Mouse (Mus musculus): ENCODE measurements around the gene Msl3l2. TPM values are rescaled to one million over a fixed set of nuclear protein-coding genes. Genes with fewer than 3 reads are reported as not detected.
A peak's percentile ranks its signal among the peaks of the same experiment; 100 is the strongest.

Gene Msl3l2
- polyA plus RNA-seq, 1 experiment: 1.5 TPM

GRCm38 (mm10) chr10:56099126-56099525 lies 7.6 kb upstream of the Msl3l2 start:
- no peak overlapping the region for H3K27ac ChIP-seq (ENCODE audit: insufficient read depth, low read depth, low read length)
- DNase-seq: no peak
- WGBS: 90% methylated on average over 3 of the region's 3 CpGs
- TF ChIP-seq POLR2A (IDR thresholded peaks at IDR 0.05; ENCODE audit: low read depth, low read length) (no peak), CTCF (conservative IDR thresholded peaks at IDR 0.05; ENCODE audit: insufficient read depth, insufficient read length, low read depth, low read length) (no peak)
- no peak overlapping the region for H3K4me3 ChIP-seq (ENCODE audit: insufficient read depth, low read depth, low read length)
- no peaks in the 10 kb centered on the region for H3K27me3 ChIP-seq (replicated peaks; ENCODE audit: control insufficient read depth, insufficient read depth, low read length)
- H3K4me1 ChIP-seq (ENCODE audit: control insufficient read depth, insufficient read depth, low read length): no peaks in the 10 kb centered on the region
- H3K36me3 ChIP-seq (ENCODE audit: control insufficient read depth, insufficient read depth, low read length): no peaks in the 10 kb centered on the region

GRCm38 (mm10) chr10:56099641-56100310 lies 6.9 kb upstream of the Msl3l2 start:
- H3K4me1 ChIP-seq (ENCODE audit: control insufficient read depth, insufficient read depth, low read length): no peaks in the 10 kb centered on the region
- no peak overlapping the region for H3K4me3 ChIP-seq (ENCODE audit: insufficient read depth, low read depth, low read length)
- TF ChIP-seq POLR2A (IDR thresholded peaks at IDR 0.05; ENCODE audit: low read depth, low read length) (no peak), CTCF (conservative IDR thresholded peaks at IDR 0.05; ENCODE audit: insufficient read depth, insufficient read length, low read depth, low read length) (no peak)
- no peaks in the 10 kb centered on the region for H3K27me3 ChIP-seq (replicated peaks; ENCODE audit: control insufficient read depth, insufficient read depth, low read length)
- 88% methylated on average over 3 of the region's 3 CpGs for WGBS
- no peaks in the 10 kb centered on the region for H3K36me3 ChIP-seq (ENCODE audit: control insufficient read depth, insufficient read depth, low read length)
- H3K27ac ChIP-seq (ENCODE audit: insufficient read depth, low read depth, low read length): no peak overlapping the region
- no peak for DNase-seq

DNA sequence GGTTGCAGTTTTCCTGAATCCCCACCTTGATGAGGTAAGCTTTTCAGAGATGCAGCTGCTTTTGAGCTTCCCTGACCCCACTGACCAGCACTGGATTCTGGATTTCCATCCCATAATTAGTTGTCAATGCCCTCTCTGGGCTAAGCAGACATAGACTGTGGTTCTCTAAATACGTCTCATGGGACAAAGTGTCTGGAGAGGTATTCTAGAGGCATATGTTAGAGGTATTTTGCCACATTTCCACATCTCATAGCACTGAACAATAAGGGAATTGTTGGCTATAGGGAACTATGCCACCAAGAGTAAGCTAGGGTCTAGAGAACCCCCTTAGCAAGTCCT lies 248 bp downstream of the Msl3l2 start:
- DNase-seq: no peak
- no peak overlapping the region for H3K27ac ChIP-seq (ENCODE audit: insufficient read depth, low read depth, low read length)
- no peaks in the 10 kb centered on the region for H3K27me3 ChIP-seq (replicated peaks; ENCODE audit: control insufficient read depth, insufficient read depth, low read length)
- H3K4me3 ChIP-seq (ENCODE audit: insufficient read depth, low read depth, low read length): peak overlapping the region; percentile 58
- H3K36me3 ChIP-seq (ENCODE audit: control insufficient read depth, insufficient read depth, low read length): no peaks in the 10 kb centered on the region
- no peaks in the 10 kb centered on the region for H3K4me1 ChIP-seq (ENCODE audit: control insufficient read depth, insufficient read depth, low read length)
- 49% methylated on average over 1 of the region's 1 CpGs for WGBS
- TF ChIP-seq POLR2A (IDR thresholded peaks at IDR 0.05; ENCODE audit: low read depth, low read length): no peak
- TF ChIP-seq CTCF (conservative IDR thresholded peaks at IDR 0.05; ENCODE audit: insufficient read depth, insufficient read length, low read depth, low read length): no peak

GRCm38 (mm10) chr10:56114951-56115635 lies 8.4 kb downstream of the Msl3l2 start:
- TF ChIP-seq POLR2A (IDR thresholded peaks at IDR 0.05; ENCODE audit: low read depth, low read length): no peak
- TF ChIP-seq CTCF (conservative IDR thresholded peaks at IDR 0.05; ENCODE audit: insufficient read depth, insufficient read length, low read depth, low read length): no peak
- peak; percentile 50 for DNase-seq
- Histone ChIP-seq H3K27ac (ENCODE audit: insufficient read depth, low read depth, low read length) (no peak overlapping the region), H3K4me3 (ENCODE audit: insufficient read depth, low read depth, low read length) (peak overlapping the region; percentile 46), H3K4me1 (ENCODE audit: control insufficient read depth, insufficient read depth, low read length) (no peaks in the 10 kb centered on the region), H3K36me3 (ENCODE audit: control insufficient read depth, insufficient read depth, low read length) (no peaks in the 10 kb centered on the region), H3K27me3 (replicated peaks; ENCODE audit: control insufficient read depth, insufficient read depth, low read length) (no peaks in the 10 kb centered on the region)
- WGBS: 7% methylated on average over 50 of the region's 50 CpGs

DNA sequence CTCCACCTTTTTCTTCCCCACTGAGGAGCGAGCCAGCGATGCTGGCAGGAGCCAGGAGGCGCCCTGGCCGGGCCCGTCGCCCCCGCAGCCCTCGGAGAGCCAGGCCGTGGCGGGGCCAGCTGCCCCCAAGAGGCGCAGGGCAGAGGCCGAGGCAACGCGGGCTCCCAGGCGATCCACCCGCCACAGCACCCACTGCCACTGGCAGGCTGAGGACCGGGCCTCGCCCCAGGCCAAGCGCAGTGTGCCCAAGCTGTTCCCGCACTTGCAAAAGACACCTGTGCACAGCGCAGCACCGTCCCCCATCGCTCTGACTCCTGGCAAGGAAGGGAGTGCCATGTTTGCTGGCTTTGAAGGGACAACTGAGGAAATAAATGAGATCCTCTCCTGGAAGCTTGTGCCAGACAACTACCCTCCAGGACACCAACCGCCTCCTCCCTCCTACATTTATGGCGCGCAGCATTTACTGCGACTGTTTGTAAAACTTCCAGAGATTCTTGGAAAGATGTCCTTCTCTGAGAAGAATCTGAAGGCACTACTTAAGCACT lies 9.0 kb downstream of the Msl3l2 start:
- H3K36me3 ChIP-seq (ENCODE audit: control insufficient read depth, insufficient read depth, low read length): no peaks in the 10 kb centered on the region
- WGBS: 44% methylated on average over 26 of the region's 27 CpGs
- DNase-seq: no peak
- no peaks in the 10 kb centered on the region for H3K27me3 ChIP-seq (replicated peaks; ENCODE audit: control insufficient read depth, insufficient read depth, low read length)
- no peak for TF ChIP-seq POLR2A (IDR thresholded peaks at IDR 0.05; ENCODE audit: low read depth, low read length)
- no peak for TF ChIP-seq CTCF (conservative IDR thresholded peaks at IDR 0.05; ENCODE audit: insufficient read depth, insufficient read length, low read depth, low read length)
- H3K4me3 ChIP-seq (ENCODE audit: insufficient read depth, low read depth, low read length): peak overlapping the region; percentile 46; the same call in 1 of the 2 replicates
- H3K27ac ChIP-seq (ENCODE audit: insufficient read depth, low read depth, low read length): no peak overlapping the region
- no peaks in the 10 kb centered on the region for H3K4me1 ChIP-seq (ENCODE audit: control insufficient read depth, insufficient read depth, low read length)

DNA sequence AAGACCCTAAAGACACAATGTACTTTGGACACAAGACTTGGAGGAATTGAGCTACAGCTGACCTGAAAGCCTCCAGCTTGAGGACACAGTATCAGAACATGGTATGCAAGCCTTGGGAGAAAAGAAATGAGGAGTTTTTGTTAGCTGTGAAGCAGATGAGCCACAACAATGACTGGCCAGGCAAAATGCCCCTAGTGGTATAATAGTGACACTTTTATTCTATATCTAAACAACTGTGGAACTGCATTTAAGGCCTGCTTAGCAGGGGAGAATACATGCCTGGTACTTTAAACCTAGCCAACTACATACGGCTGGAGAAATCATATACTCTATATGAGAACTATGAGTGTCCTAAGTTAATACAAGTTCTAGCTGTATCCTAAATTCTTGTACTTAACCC lies 20.3 kb downstream of the Msl3l2 start:
- Histone ChIP-seq H3K27me3 (replicated peaks; ENCODE audit: control insufficient read depth, insufficient read depth, low read length) (no peaks in the 10 kb centered on the region), H3K4me3 (ENCODE audit: insufficient read depth, low read depth, low read length) (no peak overlapping the region), H3K4me1 (ENCODE audit: control insufficient read depth, insufficient read depth, low read length) (no peaks in the 10 kb centered on the region), H3K36me3 (ENCODE audit: control insufficient read depth, insufficient read depth, low read length) (no peaks in the 10 kb centered on the region), H3K27ac (ENCODE audit: insufficient read depth, low read depth, low read length) (no peak overlapping the region)
- DNase-seq: no peak
- WGBS: 93% methylated on average over 1 of the region's 1 CpGs
- TF ChIP-seq CTCF (conservative IDR thresholded peaks at IDR 0.05; ENCODE audit: insufficient read depth, insufficient read length, low read depth, low read length) (no peak), POLR2A (IDR thresholded peaks at IDR 0.05; ENCODE audit: low read depth, low read length) (no peak)

DNA sequence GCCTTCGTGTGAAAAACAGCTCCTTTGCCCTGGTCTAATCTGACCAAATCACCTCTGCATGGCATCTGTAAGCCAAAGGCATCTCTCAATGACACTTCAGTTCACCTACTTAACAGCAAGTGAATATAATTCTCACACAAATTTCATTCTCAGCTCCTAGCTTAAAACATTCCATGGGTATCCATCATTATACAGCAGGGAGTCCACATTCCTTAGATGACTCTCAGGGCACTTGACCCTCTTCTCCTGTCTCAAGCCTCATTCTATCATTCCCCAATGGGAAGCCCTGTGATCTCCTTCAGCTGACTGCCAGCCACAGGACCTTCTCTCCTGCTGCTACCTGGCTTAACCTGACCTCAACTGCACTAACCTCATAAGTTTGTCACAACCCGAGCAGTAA lies 22.9 kb downstream of the Msl3l2 start:
- 91% methylated on average over 2 of the region's 2 CpGs for WGBS
- H3K27ac ChIP-seq (ENCODE audit: insufficient read depth, low read depth, low read length): no peak overlapping the region
- H3K27me3 ChIP-seq (replicated peaks; ENCODE audit: control insufficient read depth, insufficient read depth, low read length): no peaks in the 10 kb centered on the region
- TF ChIP-seq CTCF (conservative IDR thresholded peaks at IDR 0.05; ENCODE audit: insufficient read depth, insufficient read length, low read depth, low read length) (no peak), POLR2A (IDR thresholded peaks at IDR 0.05; ENCODE audit: low read depth, low read length) (no peak)
- no peaks in the 10 kb centered on the region for H3K36me3 ChIP-seq (ENCODE audit: control insufficient read depth, insufficient read depth, low read length)
- DNase-seq: no peak
- H3K4me3 ChIP-seq (ENCODE audit: insufficient read depth, low read depth, low read length): no peak overlapping the region
- no peaks in the 10 kb centered on the region for H3K4me1 ChIP-seq (ENCODE audit: control insufficient read depth, insufficient read depth, low read length)

Data from kidney, adult 2 months (tissue).